Mouse (Mus musculus): Measurements from ENCODE around the gene Gabra5.

- TF ChIP-seq CTCF (IDR thresholded peaks at IDR 0.05; ENCODE audit: extremely low read depth, insufficient read depth, insufficient read length, insufficient replicate concordance) = no peak
- no peak for TF ChIP-seq POLR2A (IDR thresholded peaks at IDR 0.05; ENCODE audit: low read depth, low read length)
Observed at GRCm38 (mm10) chr7:57390046-57390445, 119.8 kb downstream of the Gabra5 start.
